In genomic region chr14:31324851-31325250, GRCm38 (mm10) we compare ENCODE assay signal across 11 mouse cellular contexts. TPM values are rescaled to one million over a fixed set of nuclear protein-coding genes. Genes with fewer than 3 reads are reported as not detected.
DNase-seq lines count a peak whose midpoint lies in the region; ATAC-seq and TF ChIP-seq lines count a peak whose summit lies in the region.
"Had no signal": no experiment of that assay in that cellular context is flagged by ENCODE, and none has a peak within 500 bp of the region (broad histone marks: within the 10 kb centered on the region; RNA-seq: fewer than 3 reads in every experiment).

No protein-coding gene starts in this region.

- no peak overlapping the region for H3K4me3 ChIP-seq in thymus, adult 2 months (ENCODE audit: control insufficient read depth, insufficient read depth, low read length)

- 86% methylated on average over 10 of the region's 10 CpGs for WGBS in thymus, adult 2 months

- ATAC-seq in megakaryocyte-erythroid progenitor cell, adult 5-6 weeks (replicated peaks; ENCODE audit: low FRiP score, low TSS enrichment, poor library complexity, severe bottlenecking): no peak

- intact Hi-C loops in heart, postnatal 10 days (cut with DNase I): loop anchor here (2.0 kb wide), 1 partner anchor 52 kb away; no protein-coding TSS in a partner anchor

- TF ChIP-seq CTCF in thymus, adult 2 months (IDR thresholded peaks at IDR 0.05; ENCODE audit: borderline replicate concordance, control insufficient read depth, extremely low read depth, insufficient read depth, low read length, poor library complexity): no peak

- DNase-seq in heart, adult 11 months: peak; percentile 84
- DNase-seq in heart, postnatal 10 days: no peak
- DNase-seq in thymus, postnatal 14 days: peak; percentile 27
- no peak for DNase-seq in thymus, adult 2 months
- DNase-seq in liver: peak; percentile 70
- no peak for DNase-seq in frontal cortex, postnatal 25 days (ENCODE audit: low spot score in 2 of 2)
- no peak for DNase-seq in frontal cortex, adult 2 months (ENCODE audit: extremely low spot score in 1 of 2, low spot score in 1 of 2)

- TF ChIP-seq POLR2A in thymus, adult 2 months (IDR thresholded peaks at IDR 0.05; ENCODE audit: control insufficient read depth, extremely low read depth, insufficient read depth, low read length, poor library complexity): no peak

- H3K4me1 ChIP-seq in thymus, adult 2 months (replicated peaks; ENCODE audit: control insufficient read depth, insufficient read depth, low read length): peaks cover 12% of the 10 kb centered on the region

- no peak overlapping the region for H3K27ac ChIP-seq in thymus, adult 2 months (ENCODE audit: control insufficient read depth, insufficient read depth, low read length)
- H3K27ac ChIP-seq: embryonic facial prominence, embryonic 15.5 days had no signal

- H3K36me3 ChIP-seq in thymus, adult 2 months (ENCODE audit: control insufficient read depth, insufficient read depth, low read length): no peaks in the 10 kb centered on the region
- H3K36me3 ChIP-seq: embryonic facial prominence, embryonic 15.5 days; G1E; midbrain, embryonic 10.5 days had no signal

- no peaks in the 10 kb centered on the region for H3K27me3 ChIP-seq in thymus, adult 2 months (ENCODE audit: control insufficient read depth, insufficient read depth, low read length)
- H3K27me3 ChIP-seq: embryonic facial prominence, embryonic 15.5 days had no signal

RNA-seq across cellular contexts. Expression of gene Dnah1, which starts 1.2 kb away (rescaled TPM):
- total RNA-seq in heart, postnatal 10 days (2021): under 1 TPM; 0.17 to 0.22 TPM
- polyA plus RNA-seq in thymus, adult 2 months (2012; rRNA removed): 0.39 and 0.54 TPM in 2 replicates
- total RNA-seq in megakaryocyte-erythroid progenitor cell, adult 5-6 weeks (2014; fragmentation: Nextera tagmentation): 0.59 TPM in 1 of 2 replicates, not detected in the other
- 0.04 TPM in 1 of 2 replicates, not detected in the other for total RNA-seq in megakaryocyte-erythroid progenitor cell, adult 5-6 weeks (2017)
- 4.9 and 6.1 TPM in 2 replicates for polyA plus RNA-seq in frontal cortex, adult 2 months (2012; rRNA removed)
- polyA plus RNA-seq: G1E had no signal

RNA-seq across cellular contexts. Expression of gene Capn7, which starts 11.6 kb away (rescaled TPM):
- 10 to 100 TPM; 29.8 to 37.9 TPM for total RNA-seq in heart, postnatal 10 days (2021)
- polyA plus RNA-seq in thymus, adult 2 months (2012; rRNA removed): 23.8 and 24.2 TPM in 2 replicates
- total RNA-seq in megakaryocyte-erythroid progenitor cell, adult 5-6 weeks (2014; fragmentation: Nextera tagmentation): 36.1 and 45.5 TPM in 2 replicates
- 64.5 and 81.7 TPM in 2 replicates for total RNA-seq in megakaryocyte-erythroid progenitor cell, adult 5-6 weeks (2017)
- polyA plus RNA-seq in frontal cortex, adult 2 months (2012; rRNA removed): 32.1 and 33.7 TPM in 2 replicates

Comparison
In these comparisons a context has a peak if more than half of its experiments do, and no peak if none do; other contexts are left out.
1. DNase-seq: peak in heart, adult 11 months (single experiment), thymus, postnatal 14 days (single experiment) and liver (single experiment); none in heart, postnatal 10 days (0 of 2), thymus, adult 2 months (single experiment), frontal cortex, postnatal 25 days (0 of 2) and frontal cortex, adult 2 months (0 of 2).